Mouse (Mus musculus): ENCODE results near the gene Acsl5.

DNA sequence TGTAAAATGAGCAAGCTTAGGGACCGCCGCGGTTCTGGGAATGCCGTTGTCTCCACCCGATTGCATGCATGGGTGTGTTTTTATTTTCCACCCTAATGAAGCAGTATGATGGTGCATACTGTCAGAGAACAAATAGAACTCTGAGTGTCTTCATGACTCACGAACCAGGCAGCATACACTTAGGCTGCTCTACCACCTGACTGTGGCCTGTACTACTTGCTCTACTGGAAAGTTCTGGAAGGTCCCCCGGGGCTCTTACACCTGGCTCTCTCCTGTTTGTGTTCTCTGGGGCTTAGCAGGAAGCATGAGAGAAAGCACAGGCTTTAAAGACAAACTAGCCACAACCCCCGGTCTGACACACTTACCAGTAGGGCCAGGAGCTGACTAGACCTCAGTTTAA is 32.4 kb upstream of the Acsl5 start:
- TF ChIP-seq POLR2A (IDR thresholded peaks at IDR 0.05; ENCODE audit: insufficient read depth, low read depth, low read length) (no peak), CTCF (IDR thresholded peaks at IDR 0.05) (no peak)

Measured in heart, adult 2 months (tissue).